Mouse (Mus musculus) T-cell, adult 2 months (primary cell): ENCODE measurements around the gene H2al1m.
"Not testable (repeated sequence)": the region's sequence is repeated elsewhere in the genome, so short reads cannot be mapped to it uniquely, and the experiment has no call there.

ENCODE experiments used
- DNase-seq: peaks from one replicate; pipeline ENCODE4 v3.0.0; 2022; ENCODE audit warnings: low spot score

The H2al1m gene

DNA sequence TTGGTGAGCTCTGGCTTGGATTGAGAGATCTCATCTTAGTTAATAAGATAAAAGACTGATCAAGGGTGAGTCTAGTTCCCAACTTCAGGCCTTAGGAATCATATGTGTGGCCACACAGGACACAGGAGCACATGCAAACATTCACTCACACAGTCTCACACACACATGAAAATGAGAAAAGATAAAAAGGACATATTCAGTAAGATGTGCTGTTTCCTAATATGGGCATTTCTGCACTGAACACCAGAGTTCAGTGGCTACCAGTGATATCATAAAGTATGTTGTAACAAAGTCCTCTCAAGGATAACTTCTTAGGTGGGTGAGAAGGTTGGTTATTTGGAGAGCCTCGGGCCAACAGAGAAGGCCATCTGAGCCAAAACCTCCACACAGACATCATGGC, at the start of gene H2al1m:
TSS of gene H2al1m (plus strand) at position 301 of the 400 bp plus-strand sequence.
- not testable (repeated sequence) for DNase-seq

DNA sequence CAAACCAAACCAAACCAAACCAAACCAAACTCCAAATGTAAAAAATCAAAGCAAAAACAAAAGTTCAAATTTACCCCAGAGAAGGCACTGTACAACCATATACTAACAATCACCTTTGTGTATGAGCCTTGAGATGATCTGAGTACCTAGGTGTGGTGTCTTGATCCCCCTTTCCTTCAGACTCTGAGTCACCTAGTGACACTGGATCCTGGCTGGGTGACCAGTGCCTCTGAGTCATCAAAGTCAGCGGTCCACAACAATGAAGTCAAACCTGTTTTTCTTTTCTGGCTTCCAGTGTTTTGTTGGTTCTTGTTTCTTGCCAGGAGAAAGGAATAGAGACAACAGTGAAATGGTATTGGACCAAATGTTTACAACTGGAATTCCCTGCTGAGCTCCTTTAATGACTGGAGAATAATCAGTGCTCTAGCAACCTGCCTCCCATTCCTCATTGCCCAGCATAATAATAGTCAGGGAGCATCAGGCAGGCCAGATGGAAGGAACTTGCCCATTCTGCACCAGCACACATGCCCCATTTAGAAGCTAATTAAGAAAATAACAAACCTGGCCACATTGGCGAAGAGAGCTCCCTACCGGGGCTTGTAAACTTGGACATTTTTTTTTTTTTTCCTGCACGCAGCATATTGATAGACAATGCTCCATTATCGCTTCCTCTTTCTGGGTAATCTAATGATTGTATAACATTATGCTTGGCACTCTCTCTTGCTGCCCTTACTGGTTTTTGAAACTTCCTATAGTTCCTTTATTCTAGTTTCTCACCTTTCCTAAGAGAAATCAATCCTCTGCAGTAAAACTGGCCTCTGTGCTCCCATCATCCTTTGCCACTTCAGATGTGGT, 42.6 kb upstream of the H2al1m start:
- no peak for DNase-seq

DNA sequence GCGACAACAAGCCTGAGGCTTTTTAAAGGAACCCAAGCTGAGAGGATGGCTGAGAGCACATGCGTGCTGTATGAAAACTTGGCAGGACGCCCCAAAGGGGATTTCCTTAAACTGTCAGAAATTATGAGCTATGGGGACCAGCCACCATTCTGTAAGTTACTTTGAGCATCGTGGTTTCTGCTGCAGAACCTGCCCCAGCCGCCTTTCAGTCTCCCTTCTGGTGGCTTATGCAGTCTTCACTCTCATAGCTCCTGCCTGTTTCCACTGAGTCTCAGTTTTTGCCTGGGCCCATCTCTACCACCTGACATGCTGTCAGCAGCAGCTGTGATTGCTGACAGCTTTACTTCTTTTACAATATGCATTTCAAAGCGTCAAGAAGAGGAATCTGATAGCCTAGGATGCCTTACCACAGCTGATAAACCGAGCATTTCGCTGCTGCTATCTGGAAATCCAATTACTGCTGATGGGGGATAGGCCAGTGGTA, 40.1 kb upstream of the H2al1m start:
- no peak for DNase-seq

DNA sequence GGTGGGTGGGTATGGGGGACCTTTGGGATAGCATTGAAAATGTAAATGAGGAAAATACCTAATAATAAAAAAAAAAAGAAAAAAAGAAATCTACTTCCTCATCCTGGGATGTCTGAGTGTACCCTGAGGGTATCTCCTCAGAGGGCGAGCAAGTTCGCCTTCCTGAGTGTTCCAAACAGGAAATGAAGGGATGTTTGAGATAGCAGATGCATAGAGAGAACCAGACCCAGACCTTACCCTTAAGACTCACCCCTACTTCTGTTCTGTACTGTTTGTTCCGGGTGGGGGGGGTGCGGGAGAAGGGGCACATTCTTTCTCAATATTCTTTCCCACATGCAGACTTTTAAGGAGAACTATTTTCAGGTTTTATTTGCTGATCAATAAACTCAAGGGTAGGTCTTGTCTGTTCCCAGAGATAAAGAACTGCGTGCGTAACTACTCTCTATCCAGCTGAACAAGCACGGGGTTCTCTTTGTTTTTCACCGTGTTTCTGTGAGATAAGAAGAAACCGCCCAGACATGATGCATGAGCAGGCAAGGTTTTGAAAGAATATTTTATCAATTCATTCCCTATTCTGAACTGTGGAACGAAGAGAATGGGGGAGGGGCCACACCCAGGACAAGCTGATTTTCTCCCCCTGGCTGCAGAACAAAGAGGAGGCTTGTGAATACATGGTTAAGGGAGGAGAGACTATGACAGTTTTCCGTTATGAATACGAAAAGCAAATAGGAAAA, 38.8 kb upstream of the H2al1m start:
- no peak for DNase-seq

DNA sequence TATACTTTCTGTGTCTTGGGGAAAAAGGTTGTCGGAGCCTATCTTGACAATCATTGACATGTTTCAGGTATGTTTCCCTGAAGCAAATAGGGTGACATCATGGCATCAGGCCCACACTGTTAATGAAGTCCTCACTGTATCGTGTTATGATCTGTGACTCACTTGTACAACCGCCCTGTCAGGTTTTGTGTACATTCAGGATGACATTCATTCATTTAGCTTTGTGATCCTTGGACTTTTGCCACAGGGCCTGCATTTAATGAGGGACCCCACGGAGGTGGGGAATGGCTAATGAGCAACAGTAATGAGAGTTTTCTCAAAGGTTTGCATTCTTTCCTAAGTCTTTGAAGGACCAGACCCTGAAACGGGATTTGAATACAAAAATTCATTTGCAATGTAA, 34.7 kb upstream of the H2al1m start:
- DNase-seq = no peak

DNA sequence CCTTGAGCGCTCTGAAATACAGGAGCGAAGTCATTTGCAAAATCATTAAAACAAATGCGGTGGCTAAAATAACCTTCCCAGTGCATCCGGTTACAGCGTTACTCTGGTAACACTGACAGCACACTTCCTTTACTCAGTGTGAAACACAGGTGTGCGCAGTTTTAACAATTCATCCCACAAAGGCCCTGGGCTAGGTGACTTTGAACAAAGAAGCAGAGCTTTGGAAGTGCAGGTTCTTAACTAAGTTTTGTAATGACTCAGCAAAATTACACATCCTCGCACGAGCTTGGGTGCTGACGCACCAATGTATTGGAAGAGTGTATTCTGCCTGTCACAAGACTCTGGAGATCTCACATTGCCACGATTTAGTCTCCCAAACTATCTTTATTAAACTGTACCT, 29.6 kb upstream of the H2al1m start:
- peak; percentile 1 for DNase-seq

DNA sequence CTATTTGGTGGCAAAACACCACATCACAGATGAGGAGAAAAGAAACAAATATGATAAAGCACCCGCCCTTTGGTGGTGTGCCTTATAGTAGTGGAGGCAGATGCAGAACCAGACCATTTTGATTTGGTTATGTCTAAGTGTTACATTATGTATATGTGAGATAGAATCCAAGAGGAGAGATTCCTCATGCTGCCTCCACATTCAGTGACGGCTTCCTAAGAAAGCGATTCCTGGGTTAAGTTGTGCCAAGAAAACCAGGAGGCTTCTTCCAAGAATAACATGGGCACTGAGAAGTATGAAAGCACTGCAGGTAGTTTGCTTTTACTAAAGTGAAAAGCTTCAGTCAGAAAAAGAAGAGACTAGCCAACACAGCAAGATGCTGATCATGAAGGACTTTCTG, 28.7 kb upstream of the H2al1m start:
- no peak for DNase-seq

DNA sequence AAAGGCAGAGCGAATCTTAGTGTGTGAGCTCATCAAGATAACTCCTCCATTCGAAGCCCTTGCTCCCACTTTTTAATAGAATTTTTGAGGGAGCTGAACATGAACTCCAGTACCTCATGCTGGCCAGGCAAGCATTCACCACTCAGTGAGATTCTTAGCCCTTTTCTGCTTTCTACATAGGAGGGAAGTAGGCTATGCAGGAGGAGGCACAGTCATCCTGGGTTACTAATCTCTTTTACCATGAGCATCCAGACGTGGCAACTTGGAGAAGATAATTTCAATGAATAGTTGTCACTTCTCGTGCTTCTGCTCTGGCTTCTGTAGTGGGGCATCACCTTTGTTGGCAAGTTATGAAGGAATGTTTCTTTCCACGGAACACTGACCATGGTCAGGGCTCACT, 26.8 kb upstream of the H2al1m start, which contains the start of gene Gm14862:
TSS of gene Gm14862 (minus strand) at position 134 of the 400 bp plus-strand sequence.
- DNase-seq = no peak

DNA sequence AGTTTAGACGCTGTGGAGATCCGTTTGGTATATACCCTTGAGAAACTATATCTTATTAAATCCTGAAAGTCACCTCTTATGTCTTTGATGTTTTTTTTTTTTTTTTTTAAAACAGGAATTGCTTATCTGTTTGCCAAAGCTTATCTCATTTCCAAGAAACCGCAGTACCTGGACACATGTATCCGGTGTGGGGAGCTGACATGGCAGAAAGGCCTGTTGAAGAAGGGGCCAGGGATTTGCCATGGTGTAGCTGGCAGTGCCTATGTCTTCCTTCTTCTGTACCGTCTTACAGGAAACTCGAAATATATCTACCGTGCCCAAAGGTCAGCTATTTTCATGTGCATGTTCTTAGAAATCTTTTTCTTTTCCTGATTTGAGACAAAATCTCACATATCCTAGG, 25.7 kb upstream of the H2al1m start:
- no peak for DNase-seq

DNA sequence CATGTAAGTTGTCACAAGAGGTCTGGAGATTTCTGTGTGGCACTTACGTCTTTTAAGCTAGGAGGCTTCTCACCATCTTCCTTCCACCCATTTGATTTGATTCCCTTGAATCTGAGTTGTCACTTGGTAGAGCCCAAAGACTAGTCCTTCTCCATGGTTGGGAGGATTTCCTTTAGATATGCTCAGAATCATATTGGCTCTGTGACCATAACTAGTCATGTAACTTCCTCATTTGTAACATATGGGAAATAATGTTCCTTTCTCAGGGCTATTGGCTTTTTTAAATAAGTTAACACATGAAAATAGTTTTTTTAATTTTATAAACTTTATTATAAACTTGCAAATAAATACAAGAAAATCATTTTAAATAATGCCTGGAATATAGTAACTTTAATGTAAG, 24.3 kb upstream of the H2al1m start:
- no peak for DNase-seq

DNA sequence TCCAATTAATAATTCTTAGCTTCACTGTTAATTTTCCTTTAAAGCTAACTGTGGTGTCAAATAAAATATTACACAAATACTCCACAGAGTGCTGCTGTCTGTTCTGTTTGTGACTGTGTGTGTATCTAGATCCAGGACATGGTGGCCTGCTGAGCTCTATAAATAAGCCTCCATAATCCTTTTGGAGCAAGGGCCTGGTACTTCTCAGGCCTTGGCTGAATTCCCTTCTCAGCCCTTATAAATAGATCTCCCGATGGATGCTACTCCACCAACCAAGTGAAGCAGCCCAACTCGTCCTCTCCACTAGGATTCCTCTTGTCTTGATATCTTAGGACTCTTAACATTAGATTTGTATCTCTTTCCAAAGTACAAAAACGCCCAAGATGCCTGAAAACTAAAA, 12.5 kb upstream of the H2al1m start:
- DNase-seq = no peak

DNA sequence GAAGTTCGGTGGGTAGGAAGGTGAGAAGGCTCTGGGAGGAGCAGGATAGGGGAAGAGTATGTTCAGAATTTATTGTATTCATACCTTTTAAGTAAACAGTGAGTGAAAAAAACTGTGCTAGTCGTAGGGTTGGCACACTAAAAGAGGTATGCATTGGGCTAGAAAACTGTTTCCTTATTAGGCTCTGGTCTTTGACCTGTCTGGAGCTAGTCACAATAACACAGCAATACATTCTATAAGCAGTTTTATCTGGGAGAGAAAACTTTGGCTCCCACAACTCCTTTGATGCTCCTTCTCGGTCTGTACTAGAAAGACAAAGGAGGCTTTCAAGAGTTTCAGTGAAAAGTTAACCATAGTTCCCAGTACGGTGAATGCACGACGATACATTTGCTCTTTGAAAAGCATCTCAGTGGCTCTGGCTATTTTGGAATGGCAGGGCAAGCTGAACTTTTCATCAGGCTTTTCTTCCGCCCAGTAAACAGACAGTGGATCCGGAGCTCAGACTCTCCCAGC, 11.6 kb upstream of the H2al1m start:
- no peak for DNase-seq

DNA sequence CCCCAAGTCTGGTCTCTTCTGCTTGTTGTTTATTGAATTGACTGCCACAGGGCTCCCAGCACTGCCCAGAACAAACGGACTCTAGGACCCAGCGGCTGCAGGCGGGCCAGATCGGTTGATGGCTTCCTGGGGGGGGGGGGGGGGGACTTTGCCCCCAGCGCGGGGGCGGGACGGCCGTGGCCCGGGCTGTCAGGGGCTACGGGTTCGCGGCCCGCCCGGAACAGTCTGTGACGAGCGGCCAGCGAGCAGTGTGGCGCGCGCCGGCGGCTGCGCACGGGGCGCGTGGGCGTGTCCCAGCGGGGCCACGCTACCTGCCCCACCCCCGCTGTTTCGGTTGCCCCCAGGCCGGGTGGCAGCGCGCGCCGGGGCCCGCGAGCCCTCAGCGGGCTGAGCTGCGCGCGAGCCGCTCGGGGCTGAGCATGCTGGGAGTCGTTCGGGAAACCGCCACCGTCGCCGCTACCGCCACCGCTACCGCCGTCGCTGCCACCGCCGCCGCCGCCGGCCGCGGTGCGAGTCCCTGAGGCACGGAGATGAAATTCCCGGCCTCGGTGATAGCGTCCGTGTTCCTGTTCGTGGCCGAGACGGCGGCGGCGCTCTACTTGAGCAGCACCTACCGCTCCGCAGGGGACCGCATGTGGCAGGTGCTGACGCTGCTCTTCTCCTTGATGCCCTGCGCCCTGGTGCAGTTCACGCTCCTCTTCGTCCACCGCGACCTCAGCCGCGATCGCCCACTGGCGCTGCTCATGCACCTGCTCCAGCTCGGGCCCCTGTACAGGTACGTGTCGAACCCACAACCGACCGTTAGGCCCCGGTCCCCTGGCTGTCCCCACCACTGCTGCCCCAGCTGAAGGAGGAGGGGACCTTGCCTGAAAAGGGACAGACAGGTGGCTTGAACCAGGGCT, 10.9 kb upstream of the H2al1m start, which contains the start of gene Xk:
TSS of gene Xk (plus strand) at position 297 of the 902 bp plus-strand sequence.
- peak; percentile 54 for DNase-seq

DNA sequence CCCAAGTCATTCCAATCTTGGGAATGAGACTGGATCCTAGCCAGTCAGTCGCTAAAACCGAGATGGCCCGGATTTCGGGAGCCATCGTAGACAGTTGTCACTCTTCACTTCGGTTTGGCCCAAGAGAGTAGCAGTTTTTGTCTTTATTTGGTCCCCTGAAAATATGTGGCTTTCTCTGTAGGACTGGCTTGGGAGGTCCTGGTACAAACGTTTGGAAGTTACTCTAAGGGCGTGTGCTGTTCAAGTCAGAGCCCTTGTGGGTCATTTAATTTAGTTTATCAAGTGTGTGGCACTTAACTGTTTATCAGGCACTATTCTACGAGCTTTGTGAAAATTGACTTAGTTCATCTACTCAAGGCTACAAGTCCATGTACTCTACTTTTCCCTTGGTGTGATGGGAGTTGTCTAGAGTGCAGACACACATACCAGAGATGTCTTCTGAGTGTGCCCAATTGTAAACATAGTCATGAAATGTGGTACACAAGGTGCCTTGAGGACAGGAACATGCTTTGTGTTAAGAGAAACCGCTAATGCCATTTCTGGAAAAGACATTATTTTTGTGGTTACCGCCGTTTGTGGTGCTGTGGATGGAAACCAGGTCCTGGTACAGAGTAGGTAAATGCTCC, 10.1 kb upstream of the H2al1m start:
- DNase-seq = no peak

DNA sequence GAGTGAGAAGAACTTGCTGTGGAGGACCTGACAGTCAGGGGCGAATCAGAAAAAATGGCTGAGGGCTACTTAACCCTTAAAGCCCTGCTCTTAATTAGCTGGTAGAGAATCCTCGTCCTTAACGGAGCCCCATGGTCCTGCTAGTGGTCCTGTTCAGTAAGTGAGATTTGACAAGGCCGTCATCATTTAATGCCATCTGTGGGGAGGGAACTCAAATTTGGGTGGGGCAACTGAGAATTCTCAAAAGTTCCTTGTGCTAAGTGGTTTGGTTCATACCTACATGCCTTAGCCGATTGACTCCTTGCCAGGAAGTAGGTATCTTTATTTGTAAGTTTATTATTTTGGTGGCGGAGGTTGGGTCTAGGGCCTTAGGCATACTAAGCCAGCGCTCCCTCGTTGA, 9.2 kb upstream of the H2al1m start:
- no peak for DNase-seq

DNA sequence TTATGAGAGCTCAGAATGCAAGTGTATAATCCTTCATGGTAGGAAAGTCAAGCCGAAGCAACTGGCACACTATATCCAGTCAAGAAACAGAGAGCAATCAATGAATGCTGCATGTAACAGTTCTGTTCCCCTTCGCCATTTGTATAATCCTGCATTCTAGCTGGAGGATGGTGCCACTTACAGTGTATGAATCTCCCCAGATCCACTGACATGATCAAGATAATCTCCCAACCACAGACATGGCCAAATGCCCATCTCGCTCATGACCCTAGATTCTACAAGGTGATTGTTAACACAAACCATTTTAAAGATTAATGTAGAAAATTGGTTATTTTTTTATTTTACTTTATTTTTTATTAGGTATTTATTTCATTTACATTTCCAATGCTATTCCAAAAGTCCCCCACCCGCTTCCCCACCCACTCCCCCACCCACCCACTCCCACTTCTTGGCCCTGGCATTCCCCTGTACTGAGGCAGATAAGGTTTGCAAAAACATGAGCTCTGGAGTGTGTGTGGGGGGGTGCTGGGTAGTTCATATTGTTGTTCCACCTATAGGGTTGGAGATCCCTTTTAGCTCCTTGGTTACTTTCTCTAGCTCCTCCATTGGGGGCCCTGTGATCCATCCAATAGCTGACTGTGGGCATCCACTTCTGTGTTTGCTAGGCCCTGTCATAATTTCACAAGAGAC, 9.7 kb downstream of the H2al1m start:
- not testable (repeated sequence) for DNase-seq

DNA sequence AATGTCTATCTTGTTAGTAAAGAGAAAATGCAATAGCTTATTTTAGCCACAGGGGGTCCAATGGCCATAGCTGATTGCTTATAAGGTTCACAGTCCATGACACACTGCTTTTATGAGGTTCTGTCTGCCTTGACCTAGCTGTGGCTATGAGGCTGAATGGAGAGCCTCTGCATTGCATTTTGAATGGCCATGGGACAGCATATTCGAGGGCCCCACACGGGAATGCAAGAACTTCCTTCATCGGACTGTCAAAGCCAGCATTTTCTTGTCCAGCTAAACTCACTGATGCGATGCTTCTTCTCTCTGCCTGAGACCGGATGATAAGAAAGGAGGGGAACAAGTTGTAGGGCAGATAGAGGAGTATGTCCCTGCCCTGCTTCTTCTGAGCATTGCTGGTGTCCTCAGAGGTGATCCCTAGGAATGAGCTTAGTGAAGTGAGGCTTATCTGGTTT, 14.9 kb downstream of the H2al1m start:
- no peak for DNase-seq

DNA sequence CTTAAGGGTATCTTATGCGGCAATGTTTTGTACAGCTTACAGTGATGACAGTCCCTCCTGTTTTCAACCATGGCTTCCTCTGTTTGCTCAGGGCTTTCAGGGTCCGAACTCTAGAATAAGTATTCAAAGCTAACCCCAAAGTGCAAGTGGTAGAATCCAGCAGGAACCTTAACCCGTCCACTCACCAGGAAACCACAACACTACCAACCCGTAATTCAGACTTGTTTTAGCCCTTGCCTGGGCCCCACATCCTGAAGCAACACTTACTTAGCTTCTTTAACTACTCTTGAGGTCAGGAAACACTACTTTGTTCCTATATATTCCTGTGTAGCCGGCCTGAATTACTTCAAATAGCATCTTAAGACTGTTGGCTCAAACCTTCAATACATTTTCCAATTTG, 19.2 kb downstream of the H2al1m start:
- no peak for DNase-seq

DNA sequence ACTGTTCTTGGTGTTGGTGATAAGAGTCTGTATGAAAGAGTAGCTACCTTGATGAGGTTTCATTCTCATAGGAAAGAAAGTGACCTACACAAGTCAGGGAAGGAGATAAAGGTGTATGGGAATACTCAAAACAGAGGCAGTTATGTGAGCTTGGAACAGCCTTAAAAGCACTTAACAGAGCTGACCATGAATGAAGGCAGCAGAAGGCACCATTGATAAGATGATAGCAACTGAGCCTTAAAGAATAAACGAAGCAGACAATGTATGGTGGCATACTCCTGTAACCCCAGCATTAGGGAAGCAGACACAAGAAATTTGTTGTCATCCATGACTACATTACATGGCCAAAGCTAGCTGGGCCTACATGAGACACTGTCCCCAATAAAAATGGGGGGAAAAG, 19.9 kb downstream of the H2al1m start:
- no peak for DNase-seq

DNA sequence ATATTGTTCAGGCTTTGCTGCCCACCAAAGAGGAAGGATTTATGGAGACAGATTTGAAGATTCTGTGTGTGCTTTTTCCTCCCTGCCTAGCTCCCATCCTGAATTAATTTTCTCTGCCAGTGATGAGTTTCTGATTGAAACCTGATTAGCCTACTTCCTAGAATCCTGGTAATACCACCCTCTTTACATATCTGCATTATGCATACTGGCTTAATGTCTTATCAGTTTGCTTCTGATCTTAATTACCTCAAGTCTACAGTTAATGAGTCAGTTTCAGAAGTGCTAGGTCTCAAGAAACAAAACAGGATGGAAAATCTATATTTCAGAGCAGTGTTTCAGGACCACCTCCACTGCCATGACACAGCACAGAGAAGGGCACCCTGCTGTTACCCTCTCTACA, 32.9 kb downstream of the H2al1m start:
- not testable (repeated sequence) for DNase-seq

DNA sequence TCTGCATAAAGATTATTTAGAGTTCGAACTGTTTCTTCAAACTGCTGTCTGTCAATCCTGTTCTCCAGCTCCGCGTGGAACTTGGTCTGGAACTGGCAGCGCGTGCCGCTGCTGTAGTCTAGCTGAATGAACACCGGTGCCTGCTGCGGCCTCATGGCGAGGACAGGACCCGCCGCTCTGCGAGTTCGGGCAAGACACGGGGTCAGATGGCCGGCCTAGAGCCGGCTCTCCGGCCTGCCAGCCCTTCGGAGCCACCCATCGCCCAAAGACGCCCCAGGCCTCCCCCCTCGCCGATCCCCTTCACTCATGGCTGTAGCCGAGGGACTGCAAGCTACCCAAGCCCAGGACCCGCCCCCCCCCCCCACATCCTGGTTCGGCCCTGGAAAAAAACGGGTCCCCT, 44.4 kb downstream of the H2al1m start:
- DNase-seq = not testable (repeated sequence)
